Mouse (Mus musculus) heart, postnatal 0 days (tissue): ENCODE results near the gene Radil.

Experiments
- CTCF ChIP-seq: IDR thresholded peaks from 2 replicates; pipeline ENCODE4 v1.5.1; 2016; ENCODE audit warnings: antibody characterized with exemption, control low read depth, low read depth
- EP300 ChIP-seq: IDR thresholded peaks from 2 replicates; pipeline ENCODE4 v1.6.1; 2016; ENCODE audit warnings: antibody characterized with exemption, low read depth

- TF ChIP-seq EP300 (no peak), CTCF (no peak)
These were observed 72.9 kb downstream of the Radil start for GRCm38 (mm10) chr5:142477866-142478615.
